Mouse (Mus musculus): ENCODE data around the gene Vps37c.

DNA sequence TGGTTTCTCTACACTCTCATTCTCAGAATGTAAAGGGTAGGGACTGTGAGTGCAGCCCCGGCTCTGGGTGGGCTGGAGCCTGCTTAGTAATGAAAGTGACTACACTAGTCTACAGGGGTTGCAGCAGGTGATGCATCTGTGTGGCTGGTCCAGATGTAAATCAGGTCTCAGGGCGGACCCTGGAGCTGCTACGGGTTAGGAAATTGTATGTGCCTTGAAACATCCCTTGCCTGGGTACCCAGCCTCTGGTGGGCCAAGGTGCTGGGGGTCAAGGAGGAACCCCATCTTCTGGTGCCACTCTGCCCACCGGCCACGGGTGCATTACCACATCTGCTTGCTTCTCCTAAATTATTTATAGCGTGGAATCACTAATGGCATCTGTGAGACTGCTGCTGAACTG lies 25.6 kb downstream of the Vps37c start:
- TF ChIP-seq CTCF (IDR thresholded peaks at IDR 0.05; ENCODE audit: low read depth) (no peak), EP300 (IDR thresholded peaks at IDR 0.05; ENCODE audit: low read depth) (no peak)
